Mouse (Mus musculus): ENCODE results near the gene 2010111I01Rik. TPM values are rescaled to one million over a fixed set of nuclear protein-coding genes. Genes with fewer than 3 reads are reported as not detected.

2010111I01Rik gene
- polyA plus RNA-seq, 1 experiment, result 174 TPM

- H3K4me3 ChIP-seq (ENCODE audit: insufficient read depth, low read length), result peak overlapping the region; percentile 22; the same call in 1 of the 2 replicates
- TF ChIP-seq CTCF (IDR thresholded peaks at IDR 0.05; ENCODE audit: borderline replicate concordance, insufficient read depth, low read length) (no peak), POLR2A (IDR thresholded peaks at IDR 0.05; ENCODE audit: low read depth, low read length) (no peak)
- peak overlapping the region; percentile 75 for H3K27ac ChIP-seq (ENCODE audit: insufficient read depth, low read length)
- H3K4me1 ChIP-seq (ENCODE audit: control insufficient read depth, insufficient read depth, low read length), result peaks cover 22% of the 10 kb centered on the region
These were observed 281.7 kb downstream of the 2010111I01Rik start for GRCm38 (mm10) chr13:63246332-63246940.

DNA sequence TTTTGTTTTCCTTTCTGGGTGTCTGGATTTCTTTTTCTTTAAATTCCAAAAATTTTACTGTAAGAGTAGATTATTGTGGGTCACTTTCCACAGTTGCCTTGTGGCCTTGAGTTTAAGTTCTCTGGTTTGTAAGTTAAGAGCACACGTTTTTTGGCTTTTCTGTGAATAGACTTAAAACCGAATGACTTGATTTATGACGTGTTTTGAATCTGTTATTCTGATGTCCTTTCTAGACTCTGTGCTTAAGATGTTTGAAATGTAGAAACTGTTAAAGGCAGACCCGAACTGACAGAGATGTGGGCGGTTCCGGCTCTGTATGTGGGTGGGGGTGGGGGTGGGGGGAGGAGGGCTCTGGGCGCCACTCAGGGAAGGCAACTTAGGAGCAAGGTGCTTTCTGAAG lies 282.3 kb downstream of the 2010111I01Rik start:
- peak overlapping the region; percentile 99 for H3K27ac ChIP-seq (ENCODE audit: insufficient read depth, low read length)
- TF ChIP-seq CTCF (IDR thresholded peaks at IDR 0.05; ENCODE audit: borderline replicate concordance, insufficient read depth, low read length) (no peak), POLR2A (IDR thresholded peaks at IDR 0.05; ENCODE audit: low read depth, low read length) (no peak)
- H3K4me3 ChIP-seq (ENCODE audit: insufficient read depth, low read length), result no peak overlapping the region
- H3K4me1 ChIP-seq (ENCODE audit: control insufficient read depth, insufficient read depth, low read length), result peaks cover 25% of the 10 kb centered on the region

- TF ChIP-seq CTCF (IDR thresholded peaks at IDR 0.05; ENCODE audit: borderline replicate concordance, insufficient read depth, low read length) (no peak), POLR2A (IDR thresholded peaks at IDR 0.05; ENCODE audit: low read depth, low read length) (no peak)
- Histone ChIP-seq H3K27ac (ENCODE audit: insufficient read depth, low read length) (peak overlapping the region; percentile 99), H3K4me1 (ENCODE audit: control insufficient read depth, insufficient read depth, low read length) (peaks cover 28% of the 10 kb centered on the region), H3K4me3 (ENCODE audit: insufficient read depth, low read length) (no peak overlapping the region)
These were observed 282.9 kb downstream of the 2010111I01Rik start for GRCm38 (mm10) chr13:63247631-63248030.

DNA sequence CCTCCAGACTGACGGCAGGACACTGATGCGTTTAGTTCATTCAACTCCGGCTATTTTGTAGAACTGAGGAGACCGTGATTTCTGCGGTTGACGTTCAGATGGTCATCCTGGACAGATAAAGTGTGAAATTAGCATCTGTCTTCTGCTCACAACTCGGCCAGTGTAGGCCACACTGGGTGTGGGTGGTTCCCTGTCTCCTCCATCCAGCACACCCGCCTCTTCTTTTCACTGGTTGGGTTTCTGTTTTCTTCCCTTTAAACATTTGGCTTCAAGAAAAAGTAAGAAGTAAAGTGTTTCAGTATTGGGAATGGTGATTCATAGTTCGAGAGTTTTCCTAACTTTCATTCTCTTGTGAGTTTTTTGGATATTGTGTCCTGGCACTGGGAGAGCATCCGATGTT lies 283.6 kb downstream of the 2010111I01Rik start:
- Histone ChIP-seq H3K4me3 (ENCODE audit: insufficient read depth, low read length) (no peak overlapping the region), H3K4me1 (ENCODE audit: control insufficient read depth, insufficient read depth, low read length) (peaks cover 28% of the 10 kb centered on the region)

GRCm38 (mm10) chr13:63249171-63249570 lies 284.5 kb downstream of the 2010111I01Rik start:
- Histone ChIP-seq H3K4me3 (ENCODE audit: insufficient read depth, low read length) (no peak overlapping the region), H3K4me1 (ENCODE audit: control insufficient read depth, insufficient read depth, low read length) (peaks cover 34% of the 10 kb centered on the region), H3K27ac (ENCODE audit: insufficient read depth, low read length) (peak overlapping the region; percentile 99)
- TF ChIP-seq POLR2A (IDR thresholded peaks at IDR 0.05; ENCODE audit: low read depth, low read length), result no peak
- TF ChIP-seq CTCF (IDR thresholded peaks at IDR 0.05; ENCODE audit: borderline replicate concordance, insufficient read depth, low read length), result no peak

More for the DNA sequence above, 283.6 kb downstream of the 2010111I01Rik start:
- H3K27ac ChIP-seq (ENCODE audit: insufficient read depth, low read length), result peak overlapping the region; percentile 99
- TF ChIP-seq POLR2A (IDR thresholded peaks at IDR 0.05; ENCODE audit: low read depth, low read length), result no peak
- no peak for TF ChIP-seq CTCF (IDR thresholded peaks at IDR 0.05; ENCODE audit: borderline replicate concordance, insufficient read depth, low read length)

DNA sequence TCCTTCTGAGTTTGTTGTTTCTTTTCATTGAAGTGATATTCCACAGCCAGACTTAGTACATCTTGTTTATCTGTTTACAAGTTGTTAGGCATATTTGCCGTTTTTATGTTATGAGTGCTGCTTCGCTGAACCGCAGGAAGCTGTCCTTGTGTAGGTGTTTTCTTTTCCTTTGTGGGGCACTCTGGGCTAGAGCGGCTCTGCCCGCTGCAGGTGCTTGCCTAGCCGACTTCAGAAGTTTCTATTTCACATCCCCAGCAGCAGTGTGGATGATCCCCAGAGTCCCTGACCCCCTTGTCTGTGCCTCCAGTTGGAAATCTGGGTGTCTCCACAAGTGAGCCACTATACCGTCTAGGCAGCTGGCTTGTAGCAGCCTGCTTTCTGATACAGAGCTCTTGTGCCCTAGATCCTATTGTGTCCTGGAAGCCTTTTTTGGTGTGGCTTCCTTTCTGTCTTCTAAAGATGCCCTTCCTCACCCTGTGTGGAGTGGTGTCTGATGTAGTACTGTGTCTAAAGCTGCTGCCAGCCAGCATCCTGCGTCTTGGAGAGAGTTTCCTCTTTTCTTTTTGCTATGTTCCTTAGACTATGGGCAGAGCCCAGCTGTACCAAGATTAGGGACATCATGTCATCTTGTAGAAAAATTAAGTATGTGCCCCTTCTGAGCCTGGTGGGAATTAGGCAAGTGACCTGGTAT lies 285.2 kb downstream of the 2010111I01Rik start:
- Histone ChIP-seq H3K27ac (ENCODE audit: insufficient read depth, low read length) (peak overlapping the region; percentile 99), H3K4me3 (ENCODE audit: insufficient read depth, low read length) (no peak overlapping the region), H3K4me1 (ENCODE audit: control insufficient read depth, insufficient read depth, low read length) (peaks cover 41% of the 10 kb centered on the region)
- TF ChIP-seq CTCF (IDR thresholded peaks at IDR 0.05; ENCODE audit: borderline replicate concordance, insufficient read depth, low read length), result no peak
- no peak for TF ChIP-seq POLR2A (IDR thresholded peaks at IDR 0.05; ENCODE audit: low read depth, low read length)

GRCm38 (mm10) chr13:63250441-63250980 lies 285.8 kb downstream of the 2010111I01Rik start:
- peak overlapping the region; percentile 99 for H3K27ac ChIP-seq (ENCODE audit: insufficient read depth, low read length)
- peaks cover 46% of the 10 kb centered on the region for H3K4me1 ChIP-seq (ENCODE audit: control insufficient read depth, insufficient read depth, low read length)
- no peak overlapping the region for H3K4me3 ChIP-seq (ENCODE audit: insufficient read depth, low read length)
- no peak for TF ChIP-seq CTCF (IDR thresholded peaks at IDR 0.05; ENCODE audit: borderline replicate concordance, insufficient read depth, low read length)
- no peak for TF ChIP-seq POLR2A (IDR thresholded peaks at IDR 0.05; ENCODE audit: low read depth, low read length)

- peak overlapping the region; percentile 99 for H3K27ac ChIP-seq (ENCODE audit: insufficient read depth, low read length)
- peaks cover 53% of the 10 kb centered on the region for H3K4me1 ChIP-seq (ENCODE audit: control insufficient read depth, insufficient read depth, low read length)
- TF ChIP-seq POLR2A (IDR thresholded peaks at IDR 0.05; ENCODE audit: low read depth, low read length) (no peak), CTCF (IDR thresholded peaks at IDR 0.05; ENCODE audit: borderline replicate concordance, insufficient read depth, low read length) (no peak)
- H3K4me3 ChIP-seq (ENCODE audit: insufficient read depth, low read length), result no peak overlapping the region; the same call in 1 of the 2 replicates
These were observed 286.6 kb downstream of the 2010111I01Rik start for GRCm38 (mm10) chr13:63251118-63251889.

- TF ChIP-seq POLR2A (IDR thresholded peaks at IDR 0.05; ENCODE audit: low read depth, low read length) (peak; percentile 57), CTCF (IDR thresholded peaks at IDR 0.05; ENCODE audit: borderline replicate concordance, insufficient read depth, low read length) (no peak)
- Histone ChIP-seq H3K4me3 (ENCODE audit: insufficient read depth, low read length) (no peak overlapping the region), H3K27ac (ENCODE audit: insufficient read depth, low read length) (peak overlapping the region; percentile 99), H3K4me1 (ENCODE audit: control insufficient read depth, insufficient read depth, low read length) (peaks cover 51% of the 10 kb centered on the region)
These were observed 287.8 kb downstream of the 2010111I01Rik start for GRCm38 (mm10) chr13:63252295-63253010.

Measured in embryonic fibroblast, embryonic 13.5 days (primary cell).